Mouse (Mus musculus) ES-E14 (cell line): ENCODE measurements around the gene Myo19. TPM values are rescaled to one million over a fixed set of nuclear protein-coding genes. Genes with fewer than 3 reads are reported as not detected.

Experiments used
- DNase-seq: peaks from one replicate; pipeline ENCODE4 v3.0.0-alpha.2; 2013; ENCODE audit warnings: low read depth, low spot score
- H3K27ac ChIP-seq: 2 replicates; pipeline ENCODE4 v1.5.1; 2012; ENCODE audit warnings: low read depth, mild to moderate bottlenecking, low read length, moderate library complexity, mixed read lengths; ENCODE audit not compliant: poor library complexity, insufficient read depth, severe bottlenecking
- H3K36me3 ChIP-seq: 2 replicates; pipeline ENCODE4 v1.6.1; 2012; ENCODE audit warnings: mild to moderate bottlenecking, low read length, moderate library complexity, mixed read lengths; ENCODE audit not compliant: control insufficient read depth, poor library complexity, insufficient read depth, severe bottlenecking
- H3K4me1 ChIP-seq, 2 experiments: fragments of 150-350 bp in 1 of 2; sonication (generic) in 1 of 2; 2 replicates each; pipeline ENCODE4 v1.6.1; 2012; ENCODE audit warnings: low read length in 2 of 2, mild to moderate bottlenecking in 1 of 2, mixed read lengths in 1 of 2; ENCODE audit not compliant: control insufficient read depth in 2 of 2, insufficient read depth in 2 of 2, poor library complexity in 1 of 2
- H3K4me3 ChIP-seq, 2 experiments: fragments of 150-350 bp in 1 of 2; sonication (generic) in 1 of 2; 2 replicates each; pipeline ENCODE4 v1.5.1; 2012; ENCODE audit warnings: low read length in 2 of 2, low read depth in 1 of 2, mild to moderate bottlenecking in 1 of 2, mixed read lengths in 1 of 2; ENCODE audit not compliant: insufficient read depth in 1 of 2, poor library complexity in 1 of 2, severe bottlenecking in 1 of 2
- H3K9ac ChIP-seq: 2 replicates; pipeline ENCODE4 v1.6.1; 2012; ENCODE audit warnings: low read depth, mild to moderate bottlenecking, low read length, mixed read lengths; ENCODE audit not compliant: poor library complexity, insufficient read depth, severe bottlenecking
- H3K9me3 ChIP-seq: fragments of 150-350 bp; sonication (generic); 2 replicates; pipeline ENCODE4 v1.6.1; 2012; ENCODE audit warnings: low read depth, mild to moderate bottlenecking, low read length; ENCODE audit not compliant: control insufficient read depth, insufficient read depth
- CHD2 ChIP-seq: IDR thresholded peaks from 2 replicates; pipeline ENCODE4 v1.6.1; 2014; ENCODE audit warnings: mild to moderate bottlenecking, low read depth, low read length, inconsistent platforms
- HCFC1 ChIP-seq: IDR thresholded peaks from 2 replicates; pipeline ENCODE4 v1.6.1; 2012; ENCODE audit warnings: low read length, inconsistent platforms, borderline replicate concordance; ENCODE audit not compliant: insufficient read depth
- MAFK ChIP-seq: IDR thresholded peaks from 2 replicates; pipeline ENCODE4 v1.6.1; 2014; ENCODE audit warnings: mild to moderate bottlenecking, low read depth, low read length, inconsistent platforms; ENCODE audit not compliant: insufficient read depth
- ZC3H11A ChIP-seq: IDR thresholded peaks from 2 replicates; pipeline ENCODE4 v1.6.1; 2012; ENCODE audit warnings: low read depth, mild to moderate bottlenecking, inconsistent platforms, low read length, borderline replicate concordance
- ZNF384 ChIP-seq: IDR thresholded peaks from 2 replicates; pipeline ENCODE4 v1.6.1; 2012; ENCODE audit warnings: low read depth, low read length, inconsistent platforms
- in situ Hi-C, 2 experiments: fragments of 600-800 bp; cut with MboI; formaldehyde crosslinking; loops; one replicate each; pipeline ENCODE4 v1.15.1; 2025; ENCODE audit warnings: low sequenced_read_pairs in 2 of 2, inconsistent platforms in 1 of 2; ENCODE audit not compliant: unreplicated experiment in 2 of 2
- total RNA-seq: library from RNA; depleted of rRNA; stranded (reverse); fragments of 300-350 nt; gene quantifications from 2 replicates; pipeline ENCODE4 v1.2.3, GENCODE M21; 2012; rRNA removed

Gene Myo19
- total RNA-seq, 1 experiment = 16.2 TPM

DNA sequence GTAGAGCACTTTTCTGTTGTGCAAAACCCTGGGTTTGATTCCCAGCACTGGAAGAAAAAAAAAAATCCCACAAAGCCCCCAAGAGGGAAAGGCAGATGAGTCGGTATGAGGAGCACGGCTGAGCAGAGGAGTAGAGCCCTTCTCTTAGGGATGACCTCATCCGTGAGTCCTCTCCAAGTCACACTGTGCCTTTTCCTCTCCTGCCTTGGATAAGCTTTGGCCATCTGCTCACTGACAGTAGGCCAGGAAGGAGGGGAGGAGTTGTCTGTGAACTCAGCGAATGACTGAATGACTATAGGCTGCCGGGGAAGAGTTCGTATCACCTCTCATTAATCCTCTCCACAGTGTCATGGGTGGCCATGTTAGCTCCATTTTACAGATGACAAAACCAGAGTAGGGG lies 80.8 kb downstream of the Myo19 start:
- no peak for DNase-seq
- Histone ChIP-seq H3K9me3 (no peaks in the 10 kb centered on the region), H3K9ac (no peak overlapping the region), H3K4me1 (peaks cover 0 to 7% of the 10 kb centered on the region in 2 experiments; a peak in 1 of 4 replicates), H3K4me3 (no peak overlapping the region), H3K27ac (no peak overlapping the region), H3K36me3 (peaks cover 7% of the 10 kb centered on the region; the same call in 1 of the 2 replicates)
- TF ChIP-seq CHD2 = no peak
- no peak for TF ChIP-seq ZC3H11A
- no peak for TF ChIP-seq HCFC1
- no peak for TF ChIP-seq MAFK
- TF ChIP-seq ZNF384 = no peak
- in situ Hi-C loops = no loop called here

Other genes starting within 250 kb of the Myo19 start
- 9.4 and 9.9 TPM in 2 replicates for gene Mrm1, start 60.6 kb upstream of the Myo19 start, total RNA-seq
- gene Dhrs11, start 51.2 kb upstream of the Myo19 start, total RNA-seq = 5.2 and 6.2 TPM in 2 replicates
- gene Ggnbp2, start 9.3 kb upstream of the Myo19 start, total RNA-seq = 38.6 and 59.1 TPM in 2 replicates
- gene Pigw, start 137 bp downstream of the Myo19 start, total RNA-seq = 7.2 and 7.7 TPM in 2 replicates
- gene Znhit3, start 36.2 kb downstream of the Myo19 start, total RNA-seq = 57.4 and 80.4 TPM in 2 replicates
- 17.1 and 17.3 TPM in 2 replicates for gene Car4, start 77.6 kb downstream of the Myo19 start, total RNA-seq